8 mouse cellular contexts compared by ENCODE assay signal in the genomic region with DNA sequence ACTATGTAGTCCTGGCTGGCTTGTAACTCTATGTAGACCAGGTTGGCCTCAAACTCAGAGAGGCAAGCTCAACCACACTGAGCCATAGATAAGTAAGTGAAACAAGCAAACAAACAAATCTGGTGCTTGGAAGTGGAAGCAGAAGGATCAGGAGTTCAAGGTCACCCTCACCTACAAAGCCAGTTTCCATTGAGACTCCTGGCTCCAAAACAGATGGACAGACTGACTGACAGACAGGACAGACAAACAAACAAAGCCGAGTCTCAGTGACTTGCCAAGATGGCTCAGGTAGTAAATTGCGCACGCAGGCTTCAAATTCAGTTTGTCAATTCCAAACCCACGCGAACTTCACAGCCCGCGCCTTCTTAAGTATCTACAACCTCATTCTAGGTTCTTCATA. TPM values are rescaled to one million over a fixed set of nuclear protein-coding genes. Genes with fewer than 3 reads are reported as not detected.
DNase-seq lines count a peak whose midpoint lies in the region; ATAC-seq lines count a peak whose summit lies in the region.

No protein-coding gene starts in this region.

- H3K27me3 ChIP-seq in kidney, embryonic 16.5 days (ENCODE audit: insufficient read depth, low read length), result no peaks in the 10 kb centered on the region
- H3K27me3 ChIP-seq in hindbrain, embryonic 15.5 days, result no peaks in the 10 kb centered on the region
- H3K27me3 ChIP-seq in midbrain, embryonic 16.5 days (ENCODE audit: control insufficient read depth, insufficient read depth, low read depth, low read length), result no peaks in the 10 kb centered on the region

- no peak for DNase-seq in kidney, adult 18-20 months
- peak; percentile 34 for DNase-seq in c-Kit-positive CD71-positive TER-119-negative erythroid progenitor cells, embryonic 14.5 days (ENCODE audit: low read depth)
- DNase-seq in left cerebral cortex, adult 9 months (ENCODE audit: low spot score in 2 of 2), result no peak
- DNase-seq in gastrocnemius, postnatal 10 days, result no peak
- DNase-seq in gastrocnemius, adult 8-10 months (ENCODE audit: low spot score in 2 of 2), result no peak

- ATAC-seq in kidney, embryonic 16.5 days (ENCODE audit: low FRiP score, low TSS enrichment), result no peak
- no peak for ATAC-seq in hindbrain, embryonic 15.5 days (ENCODE audit: low FRiP score, low read depth)
- ATAC-seq in midbrain, embryonic 16.5 days, result no peak

- H3K4me1 ChIP-seq in kidney, embryonic 16.5 days (ENCODE audit: insufficient read depth, low read length), result peaks cover 20% of the 10 kb centered on the region
- peaks cover 30% of the 10 kb centered on the region for H3K4me1 ChIP-seq in hindbrain, embryonic 15.5 days (replicated peaks)
- H3K4me1 ChIP-seq in midbrain, embryonic 16.5 days (ENCODE audit: control insufficient read depth, insufficient read depth, low read length), result peaks cover 20% of the 10 kb centered on the region

- WGBS in kidney, embryonic 16.5 days, result 20% methylated on average over 7 of the region's 7 CpGs
- WGBS in hindbrain, embryonic 15.5 days, result 21% methylated on average over 7 of the region's 7 CpGs
- WGBS in midbrain, embryonic 16.5 days, result 20% methylated on average over 7 of the region's 7 CpGs

- H3K9me3 ChIP-seq in kidney, embryonic 16.5 days (ENCODE audit: low read length), result no peaks in the 10 kb centered on the region
- H3K9me3 ChIP-seq in hindbrain, embryonic 15.5 days, result no peaks in the 10 kb centered on the region
- no peaks in the 10 kb centered on the region for H3K9me3 ChIP-seq in midbrain, embryonic 16.5 days (replicated peaks; ENCODE audit: control insufficient read depth, low read length, poor library complexity, severe bottlenecking)

- peak overlapping the region; percentile 80 for H3K27ac ChIP-seq in kidney, embryonic 16.5 days (ENCODE audit: low read length)
- H3K27ac ChIP-seq in hindbrain, embryonic 15.5 days (replicated peaks), result peak overlapping the region; percentile 90
- peak overlapping the region; percentile 88; the same call in 1 of the 2 replicates for H3K27ac ChIP-seq in midbrain, embryonic 16.5 days (ENCODE audit: low read length)

- peak overlapping the region; percentile 77 for H3K4me2 ChIP-seq in kidney, embryonic 16.5 days (replicated peaks; ENCODE audit: low read depth, low read length)
- H3K4me2 ChIP-seq in hindbrain, embryonic 15.5 days, result peak overlapping the region; percentile 93
- peak overlapping the region; percentile 96 for H3K4me2 ChIP-seq in midbrain, embryonic 16.5 days (ENCODE audit: low read length)

- H3K36me3 ChIP-seq in kidney, embryonic 16.5 days (ENCODE audit: insufficient read depth, low read length), result no peaks in the 10 kb centered on the region
- H3K36me3 ChIP-seq in hindbrain, embryonic 15.5 days, result no peaks in the 10 kb centered on the region
- no peaks in the 10 kb centered on the region for H3K36me3 ChIP-seq in midbrain, embryonic 16.5 days (ENCODE audit: control insufficient read depth, insufficient read depth, low read length)

- H3K4me3 ChIP-seq in kidney, embryonic 16.5 days (ENCODE audit: low read length), result peak overlapping the region; percentile 86
- peak overlapping the region; percentile 89 for H3K4me3 ChIP-seq in hindbrain, embryonic 15.5 days
- H3K4me3 ChIP-seq in midbrain, embryonic 16.5 days (ENCODE audit: low read depth, low read length), result peak overlapping the region; percentile 91

- peak overlapping the region; percentile 88 for H3K9ac ChIP-seq in kidney, embryonic 16.5 days (replicated peaks; ENCODE audit: low read length)
- H3K9ac ChIP-seq in hindbrain, embryonic 15.5 days, result peak overlapping the region; percentile 78
- H3K9ac ChIP-seq in midbrain, embryonic 16.5 days (ENCODE audit: low read depth, low read length), result peak overlapping the region; percentile 92

RNA-seq across cellular contexts. Expression of gene Fam234b, which starts 0.3 kb away (rescaled TPM):
- polyA plus RNA-seq in kidney, embryonic 16.5 days (2015; fragmentation: Nextera tagmentation; extraction: Ambion mirVana), result 41.1 and 42.9 TPM in 2 replicates
- polyA plus RNA-seq in hindbrain, embryonic 15.5 days (2015; fragmentation: Nextera tagmentation; extraction: Ambion mirVana), result 100 and 112 TPM in 2 replicates
- polyA plus RNA-seq in midbrain, embryonic 16.5 days (2015; fragmentation: Nextera tagmentation; extraction: Ambion mirVana), result 123 and 139 TPM in 2 replicates
- 1 to 10 TPM; 3.0 to 6.9 TPM for total RNA-seq in gastrocnemius, postnatal 10 days (2021)
- total RNA-seq in gastrocnemius, adult 8-10 months (2022), result 1 to 10 TPM; 3.0 to 3.6 (median 3.3) TPM

RNA-seq across cellular contexts. Expression of gene Hebp1, which starts 0.4 kb away (rescaled TPM):
- 34.6 and 41.5 TPM in 2 replicates for polyA plus RNA-seq in kidney, embryonic 16.5 days (2015; fragmentation: Nextera tagmentation; extraction: Ambion mirVana)
- 3.6 and 6.8 TPM in 2 replicates for polyA plus RNA-seq in hindbrain, embryonic 15.5 days (2015; fragmentation: Nextera tagmentation; extraction: Ambion mirVana)
- 4.6 and 5.5 TPM in 2 replicates for polyA plus RNA-seq in midbrain, embryonic 16.5 days (2015; fragmentation: Nextera tagmentation; extraction: Ambion mirVana)
- total RNA-seq in gastrocnemius, postnatal 10 days (2021), result 10 to 100 TPM; 11.5 to 16.8 TPM
- 10 to 100 TPM in 2 of 4 experiments, 1 to 10 TPM in 2; 4.3 to 13.2 (median 9.9) TPM for total RNA-seq in gastrocnemius, adult 8-10 months (2022)

RNA-seq across cellular contexts. Expression of gene Gsg1, which starts 56.7 kb away (rescaled TPM):
- polyA plus RNA-seq in kidney, embryonic 16.5 days (2015; fragmentation: Nextera tagmentation; extraction: Ambion mirVana), result 0.55 and 0.86 TPM in 2 replicates
- 0.33 TPM in 1 of 2 replicates, not detected in the other for polyA plus RNA-seq in hindbrain, embryonic 15.5 days (2015; fragmentation: Nextera tagmentation; extraction: Ambion mirVana)
- 0.25 TPM in 2 replicates for polyA plus RNA-seq in midbrain, embryonic 16.5 days (2015; fragmentation: Nextera tagmentation; extraction: Ambion mirVana)
- total RNA-seq in gastrocnemius, postnatal 10 days (2021), result under 1 TPM in 1 of 2 experiments, not detected in 1; 0.38 TPM
- total RNA-seq in gastrocnemius, adult 8-10 months (2022), result not detected
